Comparison of ENCODE assay signal across 35 mouse cellular contexts in the genomic region with DNA sequence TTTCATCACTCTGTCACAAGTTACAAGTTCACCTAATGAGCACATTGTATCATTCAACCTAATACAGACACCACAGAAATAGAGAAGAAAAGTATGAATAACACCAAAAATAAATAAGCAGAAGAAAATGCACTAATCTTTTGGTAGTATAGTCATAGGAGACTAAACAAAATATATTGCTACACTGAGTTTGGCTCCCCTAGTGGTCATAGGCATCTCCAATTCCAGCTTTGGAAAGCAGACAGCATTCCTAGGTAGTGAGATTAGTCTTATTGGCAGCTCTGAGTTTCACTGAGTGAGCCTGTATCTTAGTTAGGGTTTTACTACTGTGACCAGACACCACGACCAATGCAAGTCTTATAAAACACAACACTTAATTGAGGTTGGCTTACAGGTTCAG. TPM values are rescaled to one million over a fixed set of nuclear protein-coding genes. Genes with fewer than 3 reads are reported as not detected.
DNase-seq lines count a peak whose midpoint lies in the region; ATAC-seq and TF ChIP-seq lines count a peak whose summit lies in the region.
"Had no signal": no experiment of that assay in that cellular context is flagged by ENCODE, and none has a peak within 500 bp of the region (broad histone marks: within the 10 kb centered on the region; RNA-seq: fewer than 3 reads in every experiment).

No protein-coding gene starts in this region.

- no peak overlapping the region for H3K27ac ChIP-seq in hindbrain, postnatal 0 days
- no peak overlapping the region for H3K27ac ChIP-seq in hindbrain, embryonic 11.5 days (ENCODE audit: low read depth, low read length)
- H3K27ac ChIP-seq in lung, embryonic 14.5 days (ENCODE audit: low read depth), result no peak overlapping the region
- H3K27ac ChIP-seq in stomach, postnatal 0 days (replicated peaks), result no peak overlapping the region
- H3K27ac ChIP-seq: forebrain, embryonic 10.5 days; heart, embryonic 13.5 days; hindbrain, embryonic 14.5 days; limb, embryonic 15.5 days; liver, embryonic 15.5 days; midbrain, embryonic 15.5 days; neural tube, embryonic 13.5 days had no signal

- no peak overlapping the region for H3K4me2 ChIP-seq in hindbrain, postnatal 0 days (ENCODE audit: low read depth, low read length)
- H3K4me2 ChIP-seq in hindbrain, embryonic 11.5 days (replicated peaks; ENCODE audit: low read depth, low read length), result no peak overlapping the region
- no peak overlapping the region for H3K4me2 ChIP-seq in lung, embryonic 14.5 days
- H3K4me2 ChIP-seq in stomach, postnatal 0 days (replicated peaks; ENCODE audit: low read depth), result no peak overlapping the region
- H3K4me2 ChIP-seq: heart, embryonic 13.5 days; hindbrain, embryonic 14.5 days; limb, embryonic 15.5 days; liver, embryonic 15.5 days; midbrain, embryonic 15.5 days; neural tube, embryonic 13.5 days had no signal

- no peaks in the 10 kb centered on the region for H3K9me3 ChIP-seq in hindbrain, postnatal 0 days (ENCODE audit: low read length)
- H3K9me3 ChIP-seq in hindbrain, embryonic 11.5 days (ENCODE audit: control insufficient read depth, low read length), result no peaks in the 10 kb centered on the region
- H3K9me3 ChIP-seq in lung, embryonic 14.5 days (ENCODE audit: low read depth, low read length), result no peaks in the 10 kb centered on the region
- H3K9me3 ChIP-seq in stomach, postnatal 0 days (ENCODE audit: control insufficient read depth, low read length), result no peaks in the 10 kb centered on the region
- H3K9me3 ChIP-seq: forebrain, embryonic 10.5 days; limb, embryonic 15.5 days; liver, embryonic 15.5 days; midbrain, embryonic 15.5 days; neural tube, embryonic 13.5 days had no signal

- no peak for ATAC-seq in hindbrain, postnatal 0 days
- no peak for ATAC-seq in hindbrain, embryonic 11.5 days (ENCODE audit: low FRiP score)
- ATAC-seq in lung, embryonic 14.5 days (ENCODE audit: insufficient read depth), result no peak
- ATAC-seq in stomach, postnatal 0 days (ENCODE audit: low FRiP score, low TSS enrichment), result no peak
- ATAC-seq: midbrain, embryonic 15.5 days had no signal

- H3K9ac ChIP-seq in hindbrain, postnatal 0 days (replicated peaks; ENCODE audit: low read length), result no peak overlapping the region
- no peak overlapping the region for H3K9ac ChIP-seq in hindbrain, embryonic 11.5 days (ENCODE audit: low read depth, low read length)
- no peak overlapping the region for H3K9ac ChIP-seq in lung, embryonic 14.5 days
- H3K9ac ChIP-seq in stomach, postnatal 0 days (ENCODE audit: low read length), result no peak overlapping the region
- H3K9ac ChIP-seq: heart, embryonic 13.5 days; hindbrain, embryonic 14.5 days; limb, embryonic 15.5 days; liver, embryonic 15.5 days; midbrain, embryonic 15.5 days; neural tube, embryonic 13.5 days had no signal

- no peaks in the 10 kb centered on the region for H3K27me3 ChIP-seq in hindbrain, postnatal 0 days (ENCODE audit: insufficient read depth, low read length)
- no peaks in the 10 kb centered on the region for H3K27me3 ChIP-seq in hindbrain, embryonic 11.5 days (ENCODE audit: control insufficient read depth, insufficient read depth, low read length)
- H3K27me3 ChIP-seq in lung, embryonic 14.5 days (ENCODE audit: insufficient read depth, low read length), result no peaks in the 10 kb centered on the region
- H3K27me3 ChIP-seq in stomach, postnatal 0 days (ENCODE audit: control insufficient read depth, insufficient read depth, low read length), result no peaks in the 10 kb centered on the region
- H3K27me3 ChIP-seq: heart, embryonic 13.5 days; limb, embryonic 15.5 days; liver, embryonic 15.5 days; midbrain, embryonic 15.5 days; neural tube, embryonic 13.5 days had no signal

- H3K4me3 ChIP-seq in hindbrain, postnatal 0 days (ENCODE audit: low read length), result no peak overlapping the region
- no peak overlapping the region for H3K4me3 ChIP-seq in hindbrain, embryonic 11.5 days (ENCODE audit: low read depth, low read length)
- no peak overlapping the region for H3K4me3 ChIP-seq in lung, embryonic 14.5 days (ENCODE audit: low read depth, low read length)
- no peak overlapping the region for H3K4me3 ChIP-seq in stomach, postnatal 0 days (ENCODE audit: low read depth, low read length)
- H3K4me3 ChIP-seq: forebrain, embryonic 10.5 days; heart, embryonic 13.5 days; limb, embryonic 15.5 days; liver, embryonic 15.5 days; midbrain, embryonic 15.5 days; myocyte; neural tube, embryonic 13.5 days had no signal

- H3K4me1 ChIP-seq in hindbrain, postnatal 0 days (ENCODE audit: insufficient read depth, low read length), result no peaks in the 10 kb centered on the region
- H3K4me1 ChIP-seq in hindbrain, embryonic 11.5 days (replicated peaks; ENCODE audit: control insufficient read depth, insufficient read depth, low read length), result no peaks in the 10 kb centered on the region
- H3K4me1 ChIP-seq in lung, embryonic 14.5 days (ENCODE audit: insufficient read depth), result no peaks in the 10 kb centered on the region
- no peaks in the 10 kb centered on the region for H3K4me1 ChIP-seq in stomach, postnatal 0 days (replicated peaks; ENCODE audit: control insufficient read depth, insufficient read depth)
- H3K4me1 ChIP-seq: forebrain, embryonic 10.5 days; heart, embryonic 13.5 days; limb, embryonic 15.5 days; liver, embryonic 15.5 days; midbrain, embryonic 15.5 days; neural tube, embryonic 13.5 days had no signal

- no peak for TF ChIP-seq EP300 in stomach, postnatal 0 days (optimal IDR thresholded peaks at IDR 0.05)

- no peaks in the 10 kb centered on the region for H3K36me3 ChIP-seq in hindbrain, postnatal 0 days (ENCODE audit: insufficient read depth, low read length)
- H3K36me3 ChIP-seq in hindbrain, embryonic 11.5 days (ENCODE audit: control insufficient read depth, insufficient read depth, low read length), result no peaks in the 10 kb centered on the region
- no peaks in the 10 kb centered on the region for H3K36me3 ChIP-seq in lung, embryonic 14.5 days (ENCODE audit: insufficient read depth)
- no peaks in the 10 kb centered on the region for H3K36me3 ChIP-seq in stomach, postnatal 0 days (ENCODE audit: control insufficient read depth, insufficient read depth, low read length)
- H3K36me3 ChIP-seq: forebrain, embryonic 10.5 days; heart, embryonic 13.5 days; limb, embryonic 15.5 days; liver, embryonic 15.5 days; midbrain, embryonic 15.5 days; neural tube, embryonic 13.5 days had no signal

- no peak for DNase-seq in hindbrain, postnatal 0 days (ENCODE audit: low spot score)
- no peak for DNase-seq in hindbrain, embryonic 11.5 days (ENCODE audit: low spot score)
- DNase-seq in lung, embryonic 14.5 days, result peak; percentile 8
- no peak for DNase-seq in lung, adult 18-20 months
- peak; percentile 48 for DNase-seq in NIH3T3 (ENCODE audit: low read depth)
- no peak for DNase-seq in stomach, postnatal 0 days (ENCODE audit: low spot score)
- no peak for DNase-seq in cerebellum, adult 9-10 months
- DNase-seq: adrenal gland, postnatal 36 days; cerebellum, adult 11-12 months; cerebellum, postnatal 14 days; gastrocnemius, postnatal 10 days; heart, adult 11 months; heart, postnatal 36 days; kidney, postnatal 36 days; left cerebral cortex, postnatal 4 days; lung, postnatal 4 days; retina, postnatal 1 day; right cerebral cortex, postnatal 25 days; spleen, adult 18-20 months; thymus, postnatal 14 days had no signal

- peak; percentile 45 for TF ChIP-seq CTCF in hindbrain, postnatal 0 days (IDR thresholded peaks at IDR 0.05; ENCODE audit: low read depth)
- peak; percentile 23 for TF ChIP-seq CTCF in lung, embryonic 14.5 days (IDR thresholded peaks at IDR 0.05; ENCODE audit: low read depth)
- peak; percentile 47; the same call in 1 of the 2 replicates for TF ChIP-seq CTCF in stomach, postnatal 0 days (IDR thresholded peaks at IDR 0.05; ENCODE audit: low read depth)

- WGBS in hindbrain, postnatal 0 days, result 80% methylated on average over 1 of the region's 1 CpGs
- 76% methylated on average over 1 of the region's 1 CpGs for WGBS in hindbrain, embryonic 11.5 days
- 52% methylated on average over 1 of the region's 1 CpGs for WGBS in lung, embryonic 14.5 days
- WGBS in stomach, postnatal 0 days, result 58% methylated on average over 1 of the region's 1 CpGs

RNA-seq across cellular contexts. Expression of a gene that starts 30.5 kb away (rescaled TPM):
- 20.5 and 26.8 TPM in 2 replicates for total RNA-seq in hindbrain, postnatal 0 days (2014; rRNA removed)
- 3.0 and 3.3 TPM in 2 replicates for polyA plus RNA-seq in hindbrain, postnatal 0 days (2015; fragmentation: Nextera tagmentation; extraction: Ambion mirVana)
- polyA plus RNA-seq in hindbrain, embryonic 11.5 days (2014; fragmentation: Nextera tagmentation; extraction: Ambion mirVana), result 9.9 and 15.8 TPM in 2 replicates
- polyA plus RNA-seq in lung, embryonic 14.5 days (2014; fragmentation: Nextera tagmentation; extraction: Ambion mirVana), result 5.6 and 6.0 TPM in 2 replicates
- polyA plus RNA-seq in stomach, postnatal 0 days (2015; fragmentation: Nextera tagmentation; extraction: Ambion mirVana), result 1.7 and 2.0 TPM in 2 replicates

RNA-seq across cellular contexts. Expression of a gene that starts 38.1 kb away (rescaled TPM):
- total RNA-seq in hindbrain, postnatal 0 days (2014; rRNA removed), result not detected in 2 replicates
- polyA plus RNA-seq in hindbrain, postnatal 0 days (2015; fragmentation: Nextera tagmentation; extraction: Ambion mirVana), result not detected in 2 replicates
- not detected in 2 replicates for polyA plus RNA-seq in hindbrain, embryonic 11.5 days (2014; fragmentation: Nextera tagmentation; extraction: Ambion mirVana)
- polyA plus RNA-seq in lung, embryonic 14.5 days (2014; fragmentation: Nextera tagmentation; extraction: Ambion mirVana), result not detected in 2 replicates
- polyA plus RNA-seq in stomach, postnatal 0 days (2015; fragmentation: Nextera tagmentation; extraction: Ambion mirVana), result not detected in 2 replicates
- total RNA-seq: adrenal gland, adult 18-20 months; adrenal gland, postnatal 36 days; gastrocnemius, postnatal 10 days; heart, postnatal 36 days; left cerebral cortex, adult 18-20 months; left cerebral cortex, postnatal 4 days; megakaryocyte-erythroid progenitor cell, adult 5-6 weeks had no signal
- polyA plus RNA-seq: embryonic facial prominence, embryonic 11.5 days; forebrain, embryonic 10.5 days; heart, embryonic 13.5 days; hindbrain, embryonic 14.5 days; intestine, embryonic 14.5 days; kidney, embryonic 14.5 days; limb, embryonic 15.5 days; liver, embryonic 15.5 days; midbrain, embryonic 15.5 days; myocyte; neural tube, embryonic 13.5 days had no signal

RNA-seq across cellular contexts. Expression of a gene that starts 48.4 kb away (rescaled TPM):
- not detected in 2 replicates for total RNA-seq in hindbrain, postnatal 0 days (2014; rRNA removed)
- polyA plus RNA-seq in hindbrain, postnatal 0 days (2015; fragmentation: Nextera tagmentation; extraction: Ambion mirVana), result not detected in 2 replicates
- not detected in 2 replicates for polyA plus RNA-seq in hindbrain, embryonic 11.5 days (2014; fragmentation: Nextera tagmentation; extraction: Ambion mirVana)
- polyA plus RNA-seq in lung, embryonic 14.5 days (2014; fragmentation: Nextera tagmentation; extraction: Ambion mirVana), result not detected in 2 replicates
- not detected in 2 replicates for polyA plus RNA-seq in stomach, postnatal 0 days (2015; fragmentation: Nextera tagmentation; extraction: Ambion mirVana)
- total RNA-seq: adrenal gland, adult 18-20 months; adrenal gland, postnatal 36 days; gastrocnemius, postnatal 10 days; heart, postnatal 36 days; left cerebral cortex, adult 18-20 months; left cerebral cortex, postnatal 4 days; megakaryocyte-erythroid progenitor cell, adult 5-6 weeks had no signal
- polyA plus RNA-seq: embryonic facial prominence, embryonic 11.5 days; forebrain, embryonic 10.5 days; heart, embryonic 13.5 days; hindbrain, embryonic 14.5 days; intestine, embryonic 14.5 days; kidney, embryonic 14.5 days; limb, embryonic 15.5 days; liver, embryonic 15.5 days; midbrain, embryonic 15.5 days; myocyte; neural tube, embryonic 13.5 days; testis, adult 2 months had no signal

Comparison
In these comparisons a context has a peak if more than half of its experiments do, and no peak if none do; other contexts are left out.
1. DNase-seq: peak in lung, embryonic 14.5 days (single experiment) and NIH3T3 (single experiment); none in hindbrain, postnatal 0 days (single experiment), hindbrain, embryonic 11.5 days (single experiment), lung, adult 18-20 months (0 of 2), stomach, postnatal 0 days (single experiment) and cerebellum, adult 9-10 months (single experiment).
2. Peak in every context shown above with its lines, with median percentiles within 50 percentile points of each other: CTCF ChIP-seq.